Mouse (Mus musculus) erythroblast, embryonic 14.5 days (primary cell): ENCODE results near the gene Noc4l.

Experiments
- GATA1 ChIP-seq: IDR thresholded peaks from 2 replicates; pipeline ENCODE4 v1.6.1; 2012; ENCODE audit warnings: low read length, inconsistent platforms, mixed read lengths
- TAL1 ChIP-seq: IDR thresholded peaks from 3 replicates; pipeline ENCODE4 v1.6.1; 2012; ENCODE audit warnings: low read length, inconsistent platforms, mixed read lengths

- TF ChIP-seq TAL1 (no peak), GATA1 (no peak)
Measured at GRCm38 (mm10) chr5:110652719-110653648, at the start of gene Noc4l, which contains the start of gene Ddx51.
